Mouse (Mus musculus) A20 (cell line): ENCODE data around the gene Olfr266.

Experiments used
- DNase-seq: peaks from one replicate; pipeline ENCODE4 v3.0.0-alpha.2; 2011; ENCODE audit warnings: low read depth, low spot score

Gene Olfr266

DNA sequence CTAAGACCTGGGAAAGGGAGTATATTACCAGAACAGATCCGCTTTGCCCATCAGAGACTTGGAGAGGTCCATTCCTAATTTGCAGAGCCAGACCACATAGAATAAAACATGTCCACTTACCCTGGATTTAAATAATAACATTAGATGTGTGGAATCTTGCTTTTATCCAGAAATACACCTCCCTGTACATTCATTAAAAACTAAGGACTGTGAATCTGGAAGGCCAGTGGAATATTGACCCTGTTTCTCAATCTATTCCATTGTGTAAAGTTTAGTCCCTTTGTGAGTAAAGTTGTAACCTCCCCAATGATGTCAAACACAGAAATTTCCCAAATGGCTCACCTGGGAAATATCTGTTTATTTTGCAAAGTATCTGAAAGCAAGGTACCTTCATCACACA lies at the start of gene Olfr266:
Gene Olfr266 (minus strand): TSS at position 101 of the 400 bp plus-strand sequence.
- DNase-seq = no peak

- no peak for DNase-seq
Observed at GRCm38 (mm10) chr3:106875626-106876025, 49.5 kb upstream of the Olfr266 start.

DNA sequence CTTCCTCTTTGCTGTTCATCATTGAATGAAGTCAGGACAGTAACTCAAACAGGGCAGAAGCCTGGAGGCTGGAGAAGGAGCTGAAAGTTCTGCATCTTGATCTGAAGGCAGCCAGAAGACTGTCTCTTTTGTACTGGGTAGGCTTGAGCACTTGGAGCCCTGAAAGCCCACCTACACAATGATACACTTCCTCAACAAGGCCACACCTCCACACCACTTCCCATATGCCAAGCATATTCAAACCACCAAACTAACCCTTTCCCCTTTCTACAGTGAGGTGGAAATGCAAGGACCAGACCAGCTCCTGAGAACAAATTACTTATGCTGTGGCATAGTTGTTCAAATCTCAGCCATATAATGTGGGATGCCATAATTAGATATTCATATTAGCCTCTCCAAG lies 46.8 kb upstream of the Olfr266 start:
- DNase-seq = no peak

DNA sequence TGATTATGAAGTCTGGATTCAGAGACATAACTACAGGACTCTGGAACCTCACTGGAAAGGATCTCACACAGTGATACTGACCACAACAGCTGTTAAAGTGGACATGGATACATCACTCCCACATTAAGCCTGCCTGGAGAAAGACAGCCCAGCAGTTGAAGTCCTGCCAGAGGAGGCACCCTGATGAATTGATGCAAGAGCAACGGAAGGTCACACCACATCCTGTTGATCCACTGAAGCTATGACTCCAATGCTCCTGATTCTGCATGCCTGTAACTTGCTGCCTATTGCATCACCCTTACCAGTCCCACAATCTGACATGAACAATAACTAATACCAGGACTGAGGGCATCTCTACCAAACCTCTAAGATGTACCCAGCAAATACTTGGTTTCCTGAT lies 6.0 kb upstream of the Olfr266 start:
- no peak for DNase-seq

GRCm38 (mm10) chr3:106817676-106818075 lies 8.4 kb downstream of the Olfr266 start:
- no peak for DNase-seq

DNA sequence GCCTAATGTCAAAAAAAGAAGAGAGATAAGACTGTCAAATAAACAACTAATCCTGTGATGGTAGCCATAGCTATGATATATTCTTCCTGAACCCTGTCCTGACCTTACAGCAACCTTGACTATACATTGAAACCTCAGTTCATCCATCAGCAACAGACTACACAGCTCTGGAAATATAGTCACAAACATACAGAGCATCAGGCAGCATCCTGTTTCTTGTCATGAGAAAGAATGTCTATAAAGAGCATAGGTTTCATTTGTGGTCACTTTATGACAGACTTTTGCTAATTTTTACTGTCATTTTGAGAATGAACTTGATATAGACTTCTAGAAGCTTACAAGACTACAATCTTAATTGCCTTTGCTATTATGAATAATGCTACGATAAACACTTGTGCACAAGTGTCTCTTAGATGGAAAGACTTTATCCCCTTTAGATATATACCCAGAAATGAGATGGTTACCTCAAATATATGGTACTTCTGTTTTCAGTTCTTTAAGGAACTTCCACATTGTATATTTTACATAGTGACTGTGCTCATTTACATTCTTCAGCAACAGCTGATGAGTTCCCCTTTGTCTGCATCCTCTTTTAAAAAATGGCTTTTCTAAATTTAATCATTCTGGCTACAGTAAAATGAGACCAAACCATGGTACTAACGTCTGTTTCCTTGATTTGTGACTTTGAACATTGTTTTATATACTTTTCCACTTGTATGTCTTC lies 17.0 kb downstream of the Olfr266 start:
- peak; percentile 36 for DNase-seq

DNA sequence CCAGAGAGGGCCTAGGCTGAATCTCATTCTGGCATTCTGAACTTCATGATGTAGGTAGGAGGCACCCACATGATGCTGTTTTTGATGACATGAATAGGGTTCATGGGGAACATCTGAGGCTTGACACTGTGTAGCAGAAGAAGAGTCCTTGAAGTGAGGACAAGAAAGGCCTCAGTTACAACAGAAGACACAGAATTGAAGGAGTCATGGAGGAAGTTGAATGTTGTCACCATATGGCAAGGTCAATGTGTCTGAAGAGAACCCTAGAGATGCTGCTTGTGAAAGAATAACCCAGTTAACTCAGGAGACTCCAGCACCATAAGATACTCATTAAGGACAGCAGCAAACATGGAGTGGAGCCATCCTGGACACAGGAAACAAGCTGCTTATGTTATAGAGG lies 28.0 kb downstream of the Olfr266 start:
- DNase-seq = no peak

GRCm38 (mm10) chr3:106789930-106790329 lies 36.2 kb downstream of the Olfr266 start, which contains the start of gene Cd53:
Gene Cd53 (minus strand): TSS chr3:106790149.
- DNase-seq = peak; percentile 89

- DNase-seq = peak; percentile 77
Observed at GRCm38 (mm10) chr3:106788440-106788887, 37.6 kb downstream of the Olfr266 start.

- no peak for DNase-seq
Observed at GRCm38 (mm10) chr3:106787972-106788371, 38.1 kb downstream of the Olfr266 start.

DNA sequence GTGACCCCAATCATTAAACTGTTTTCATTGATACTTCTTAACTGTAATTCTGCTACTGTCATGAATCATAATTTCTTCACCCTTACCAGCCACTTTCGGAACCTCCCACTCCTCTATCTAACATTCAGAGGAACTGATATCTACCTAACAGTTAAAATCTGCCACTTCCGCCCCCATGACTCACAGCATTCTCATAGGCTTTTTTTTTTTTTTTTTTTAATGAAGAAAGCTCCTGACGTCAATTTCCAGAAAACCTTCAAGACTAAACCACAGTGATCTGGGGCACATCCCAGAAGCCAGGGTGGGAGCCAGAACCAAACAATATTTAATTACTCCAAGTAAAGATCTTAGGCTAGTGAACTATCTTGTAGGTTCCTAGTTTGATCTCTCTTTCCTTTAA lies 41.0 kb downstream of the Olfr266 start:
- peak; percentile 40 for DNase-seq

GRCm38 (mm10) chr3:106771834-106772233 lies 54.3 kb downstream of the Olfr266 start:
- peak; percentile 32 for DNase-seq
